Mouse (Mus musculus): ENCODE results near the gene Hoxa2. TPM values are rescaled to one million over a fixed set of nuclear protein-coding genes. Genes with fewer than 3 reads are reported as not detected.

Gene Hoxa2
- total RNA-seq (2012; rRNA removed) (not detected in 2 replicates), polyA plus RNA-seq (2012; ENCODE audit: insufficient read depth in 1 of 2, insufficient read length in 2 of 2, low read depth in 1 of 2, low replicate concordance in 2 of 2, missing spikeins in 1 of 2) (not detected)

GRCm38 (mm10) chr6:52164626-52165440 is at the start of gene Hoxa2:
Gene Hoxa2 (minus strand): TSS chr6:52164831.
- TF ChIP-seq NRF1 (IDR thresholded peaks at IDR 0.05; ENCODE audit: insufficient read depth, low read depth, low read length, poor library complexity, severe bottlenecking) (no peak), RCOR1 (IDR thresholded peaks at IDR 0.05; ENCODE audit: low read depth, low read length) (no peak), POLR2AphosphoS5 (IDR thresholded peaks at IDR 0.05; ENCODE audit: borderline replicate concordance, low read depth, low read length) (no peak), POLR2A (IDR thresholded peaks at IDR 0.05; ENCODE audit: control insufficient read depth in 1 of 2, insufficient read depth in 1 of 2, low read depth in 1 of 2, low read length in 2 of 2, poor library complexity in 1 of 2) (no peak), CHD2 (IDR thresholded peaks at IDR 0.05; ENCODE audit: low read length) (no peak), CTCF (IDR thresholded peaks at IDR 0.05 in 2 of 3, conservative IDR thresholded peaks at IDR 0.05 in 1 of 3; ENCODE audit: control insufficient read depth in 1 of 3, insufficient read depth in 1 of 3, low read depth in 2 of 3, low read length in 3 of 3, poor library complexity in 1 of 3, severe bottlenecking in 1 of 3) (no peak), KAT2A (conservative IDR thresholded peaks at IDR 0.05; ENCODE audit: low read depth, low read length) (no peak), ELF1 (IDR thresholded peaks at IDR 0.05; ENCODE audit: low read depth, low read length) (no peak), RAD21 (IDR thresholded peaks at IDR 0.05; ENCODE audit: low read depth, low read length) (no peak), MAFK (IDR thresholded peaks at IDR 0.05; ENCODE audit: borderline replicate concordance, low read depth, low read length) (no peak), BHLHE40 (IDR thresholded peaks at IDR 0.05; ENCODE audit: borderline replicate concordance, low read depth, low read length) (no peak), HCFC1 (IDR thresholded peaks at IDR 0.05; ENCODE audit: low read depth, low read length) (no peak), TAL1 (IDR thresholded peaks at IDR 0.05; ENCODE audit: low read length) (no peak), TCF12 (IDR thresholded peaks at IDR 0.05; ENCODE audit: low read depth, low read length) (no peak), E2F4 (IDR thresholded peaks at IDR 0.05; ENCODE audit: borderline replicate concordance, low read depth, low read length) (no peak), MAX (IDR thresholded peaks at IDR 0.05; ENCODE audit: low read length) (no peak), GABPA (IDR thresholded peaks at IDR 0.05; ENCODE audit: low read depth, low read length) (no peak)
- Histone ChIP-seq H3K9ac (ENCODE audit: control insufficient read depth, low read depth, low read length, poor library complexity, severe bottlenecking) (no peak within 1 kb of the TSS), H3K36me3 (ENCODE audit: control insufficient read depth in 1 of 2, insufficient read depth in 2 of 2, low read length in 2 of 2) (no peaks in the 10 kb centered on the region), H3K4me1 (ENCODE audit: control insufficient read depth in 1 of 2, insufficient read depth in 2 of 2, low read length in 2 of 2) (no peaks in the 10 kb centered on the region), H3K9me3 (replicated peaks; ENCODE audit: insufficient read depth, low read length) (no peaks in the 10 kb centered on the region), H3K79me2 (ENCODE audit: control insufficient read depth, insufficient read depth, low read length, poor library complexity) (no peaks in the 10 kb centered on the region), H3K4me3 (ENCODE audit: control insufficient read depth in 1 of 2, insufficient read depth in 1 of 2, low read depth in 2 of 2, low read length in 2 of 2) (no peak within 1 kb of the TSS), H3K27ac (ENCODE audit: control insufficient read depth, low read depth, low read length) (no peak within 1 kb of the TSS), H3K27me3 (ENCODE audit: control insufficient read depth in 1 of 2, insufficient read depth in 2 of 2, low read length in 2 of 2) (no peaks in the 10 kb centered on the region)
- no peak for DNase-seq (ENCODE audit: low read depth, low spot score)

DNA sequence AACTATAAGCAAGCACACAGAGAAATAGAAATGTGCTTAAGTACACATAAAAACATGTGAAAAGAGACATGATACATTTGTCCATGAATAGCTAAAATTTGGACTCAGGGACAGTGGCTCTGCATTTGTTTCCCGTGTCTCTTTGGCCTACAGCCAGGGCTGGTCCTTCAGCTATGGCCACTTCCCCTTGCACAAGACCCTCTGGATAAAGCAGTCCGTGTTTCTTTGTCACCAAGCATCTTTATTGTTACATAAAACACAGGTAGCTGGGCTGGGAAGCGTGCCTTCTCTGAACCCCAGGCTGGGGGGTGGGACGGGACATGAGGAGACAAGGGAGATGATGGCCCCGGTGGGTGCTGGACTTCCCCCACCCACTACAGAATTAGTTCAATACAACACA is 49.6 kb upstream of the Hoxa2 start:
- TF ChIP-seq MAZ (IDR thresholded peaks at IDR 0.05; ENCODE audit: low read depth, low read length): no peak
- TF ChIP-seq GATA1 (IDR thresholded peaks at IDR 0.05; ENCODE audit: low read depth, low read length): no peak
- TF ChIP-seq POLR2A (IDR thresholded peaks at IDR 0.05; ENCODE audit: control insufficient read depth in 1 of 2, insufficient read depth in 1 of 2, low read depth in 1 of 2, low read length in 2 of 2, poor library complexity in 1 of 2): no peak
- TF ChIP-seq HCFC1 (IDR thresholded peaks at IDR 0.05; ENCODE audit: low read depth, low read length): no peak
- Histone ChIP-seq H3K27me3 (ENCODE audit: control insufficient read depth in 1 of 2, insufficient read depth in 2 of 2, low read length in 2 of 2) (no peaks in the 10 kb centered on the region), H3K4me1 (ENCODE audit: control insufficient read depth in 1 of 2, insufficient read depth in 2 of 2, low read length in 2 of 2) (no peaks in the 10 kb centered on the region), H3K9me3 (replicated peaks; ENCODE audit: insufficient read depth, low read length) (no peaks in the 10 kb centered on the region), H3K79me2 (ENCODE audit: control insufficient read depth, insufficient read depth, low read length, poor library complexity) (no peaks in the 10 kb centered on the region), H3K27ac (ENCODE audit: control insufficient read depth, low read depth, low read length) (no peak overlapping the region), H3K36me3 (ENCODE audit: control insufficient read depth in 1 of 2, insufficient read depth in 2 of 2, low read length in 2 of 2) (no peaks in the 10 kb centered on the region), H3K9ac (ENCODE audit: control insufficient read depth, low read depth, low read length, poor library complexity, severe bottlenecking) (no peak overlapping the region), H3K4me3 (ENCODE audit: control insufficient read depth in 1 of 2, insufficient read depth in 1 of 2, low read depth in 2 of 2, low read length in 2 of 2) (no peak overlapping the region)
- DNase-seq (ENCODE audit: low read depth, low spot score): no peak

Data from MEL (cell line).